Mouse (Mus musculus): ENCODE measurements around the gene Shb.
A peak's percentile ranks its signal among the peaks of the same experiment; 100 is the strongest.

Gene Shb

DNA sequence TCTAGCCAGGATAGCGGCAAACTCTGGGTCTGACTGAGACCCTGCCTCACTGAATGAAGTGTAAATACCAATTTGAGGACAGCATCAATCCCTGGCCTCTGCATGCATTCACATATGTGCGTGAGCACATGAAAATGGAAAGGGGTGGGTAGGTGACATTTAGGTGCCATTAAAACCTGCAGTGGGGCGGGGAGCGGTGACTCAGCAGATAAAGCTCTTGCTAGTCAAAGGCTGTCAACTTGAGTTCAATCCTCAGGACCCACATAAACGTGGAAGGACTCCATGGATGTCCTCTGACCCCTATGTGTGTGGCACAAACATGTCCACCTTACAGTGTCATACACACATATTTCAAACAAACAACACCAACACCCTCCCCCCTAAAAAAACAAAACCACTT is 50.8 kb downstream of the Shb start:
- DNase-seq, result no peak

DNA sequence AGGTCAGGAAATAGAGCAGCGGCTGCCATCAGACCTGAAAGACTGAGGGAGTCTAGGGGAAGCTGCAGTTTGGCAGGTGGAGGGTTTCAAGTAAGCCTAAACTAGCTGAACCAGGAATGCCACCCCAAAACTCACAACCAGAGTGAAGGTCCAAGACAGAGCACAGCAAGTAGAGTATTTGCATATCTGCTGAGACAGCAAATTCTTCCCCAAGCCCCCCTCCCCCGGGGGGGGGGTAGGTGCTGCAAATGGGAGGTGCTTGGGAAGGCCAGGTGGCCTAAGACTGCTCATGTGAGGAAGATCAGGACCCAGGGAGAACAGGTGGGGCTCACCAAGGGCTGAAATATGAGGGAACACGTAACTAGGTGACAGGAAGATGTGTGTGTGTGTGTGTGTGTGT is 51.7 kb downstream of the Shb start:
- no peak for DNase-seq

DNA sequence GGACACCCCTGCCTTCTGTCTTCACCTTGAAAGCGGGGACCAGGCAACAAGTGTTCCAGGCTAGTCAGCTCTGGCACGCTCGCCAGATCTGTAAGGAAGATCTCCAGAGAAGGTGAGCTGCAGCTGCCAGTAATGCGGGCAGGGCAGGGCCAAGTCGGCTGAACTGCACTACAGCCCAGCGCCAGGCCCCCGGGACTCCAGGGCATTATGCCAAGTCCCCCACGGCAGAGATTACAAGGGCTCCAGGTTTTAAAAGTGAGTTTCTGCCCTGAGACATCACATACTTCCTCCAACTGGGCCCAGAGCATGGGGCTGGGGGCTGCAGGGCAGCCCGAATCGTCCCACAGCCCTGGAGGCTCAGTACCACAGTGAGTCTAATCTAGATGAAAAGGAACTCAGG is 52.8 kb downstream of the Shb start:
- no peak for DNase-seq

DNA sequence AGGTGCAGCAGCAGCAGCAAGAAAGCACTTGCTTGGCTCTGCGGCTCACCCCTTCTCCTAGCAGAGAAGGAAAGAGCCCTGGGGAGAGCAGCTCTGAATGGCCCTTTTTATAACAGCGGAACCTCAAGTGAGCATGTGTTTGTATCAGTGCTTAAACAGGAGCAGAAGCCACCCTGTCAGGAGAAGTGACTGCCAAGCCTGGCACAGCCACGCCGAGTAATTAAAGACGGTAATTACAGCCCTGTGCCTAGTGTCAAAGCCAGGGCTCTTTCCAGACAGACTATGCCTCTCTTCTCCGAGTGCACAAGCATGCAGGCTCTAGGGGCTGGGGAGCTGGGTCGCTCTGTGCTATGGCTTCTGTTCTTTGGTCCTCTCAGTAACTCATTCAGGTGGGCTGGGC is 54.1 kb downstream of the Shb start:
- peak; percentile 6 for DNase-seq

DNA sequence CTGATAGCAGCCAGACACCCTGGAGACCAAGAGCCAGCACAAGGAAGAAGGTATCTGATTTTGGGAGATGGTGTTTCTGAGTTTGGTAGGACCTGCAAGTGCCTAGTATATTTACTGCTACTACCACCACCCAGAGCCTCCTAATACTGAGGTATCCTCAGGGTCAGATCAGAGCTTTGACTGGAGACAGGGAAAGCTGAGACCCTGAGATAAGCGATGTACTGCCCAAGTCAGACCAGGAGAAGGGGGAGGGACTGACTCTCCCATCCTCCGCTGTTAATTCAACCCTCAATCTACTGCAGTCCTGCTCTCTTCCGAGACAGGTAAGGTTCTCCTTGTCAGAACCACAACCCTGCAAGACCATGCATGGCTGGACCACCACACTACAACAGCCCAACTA is 55.2 kb downstream of the Shb start:
- no peak for DNase-seq

DNA sequence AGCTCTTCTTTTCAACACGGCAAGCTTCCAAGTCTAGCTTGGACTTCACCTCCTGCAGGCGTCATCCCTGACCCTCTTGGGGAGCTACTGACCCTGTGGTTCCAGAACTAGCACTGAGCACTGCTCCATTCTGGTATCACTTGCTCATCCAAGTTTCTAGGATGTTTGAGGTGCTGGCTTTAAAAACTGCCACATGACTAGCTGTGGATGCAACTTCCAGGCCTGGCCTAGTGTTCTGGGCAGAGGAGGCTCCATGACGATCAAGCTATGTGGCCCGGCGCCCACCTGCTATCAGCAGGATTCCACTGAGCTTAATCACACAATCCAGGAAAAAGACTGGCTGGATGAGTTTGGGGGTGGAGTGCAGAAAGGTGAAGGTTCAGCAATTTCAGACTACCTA is 57.4 kb downstream of the Shb start:
- no peak for DNase-seq

DNA sequence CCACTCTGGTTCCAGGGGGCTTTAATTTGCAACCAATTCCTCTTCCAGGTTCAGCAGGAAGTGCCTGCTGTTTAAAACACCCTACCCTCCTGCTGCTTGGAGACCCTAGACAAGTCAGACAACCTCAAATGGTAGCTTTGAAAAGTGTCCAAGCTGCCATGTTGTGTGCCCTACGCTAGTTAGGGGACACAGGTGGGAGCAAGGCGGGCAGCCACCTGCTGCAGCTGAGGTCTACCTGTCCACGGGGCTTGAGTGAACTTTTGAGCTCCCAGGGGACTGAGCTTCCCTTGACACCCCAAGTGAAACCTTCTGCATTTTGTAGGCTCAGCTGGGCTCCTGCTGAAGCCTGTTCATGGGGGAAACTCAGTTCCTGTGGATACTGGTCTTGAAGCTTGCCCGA is 58.1 kb downstream of the Shb start:
- DNase-seq, result no peak

DNA sequence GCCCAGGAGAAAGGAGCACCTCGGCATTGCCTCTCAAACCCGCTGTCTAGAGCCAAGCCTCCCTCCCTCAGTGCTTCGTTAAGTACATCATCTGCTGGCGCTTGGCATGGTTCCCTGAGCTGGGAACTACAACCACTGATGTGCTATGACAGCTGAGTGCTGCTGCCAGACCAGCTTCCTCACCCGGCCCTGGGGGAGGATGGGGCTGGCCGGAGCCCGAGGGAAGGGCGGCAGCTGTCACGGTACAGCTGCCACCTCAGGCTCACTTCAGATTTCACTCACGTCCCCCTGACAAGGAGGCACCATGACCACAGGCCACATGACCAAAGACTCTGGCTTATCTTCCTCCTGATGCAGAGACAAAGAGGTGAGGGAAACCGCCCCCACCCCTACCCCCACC is 59.1 kb downstream of the Shb start:
- peak; percentile 3 for DNase-seq

DNA sequence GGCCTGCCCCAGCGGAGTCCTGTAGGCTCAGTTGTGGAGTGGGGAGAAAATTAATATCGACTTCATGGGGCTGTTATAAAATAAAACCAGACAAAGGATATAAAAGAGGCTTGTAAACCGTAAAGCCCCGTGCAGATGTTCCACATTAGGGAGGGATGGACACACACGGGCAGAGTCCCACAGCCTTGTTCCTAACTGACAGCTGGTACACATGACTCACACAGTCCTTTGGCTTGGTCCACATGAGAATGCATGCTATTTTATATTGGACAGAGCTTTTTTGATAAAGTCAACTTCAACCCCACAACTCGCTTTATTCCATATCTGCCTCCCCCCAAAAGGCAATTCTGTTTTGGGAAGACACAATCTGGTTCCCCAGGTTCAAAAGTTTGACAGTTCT is 59.6 kb downstream of the Shb start:
- DNase-seq, result no peak

DNA sequence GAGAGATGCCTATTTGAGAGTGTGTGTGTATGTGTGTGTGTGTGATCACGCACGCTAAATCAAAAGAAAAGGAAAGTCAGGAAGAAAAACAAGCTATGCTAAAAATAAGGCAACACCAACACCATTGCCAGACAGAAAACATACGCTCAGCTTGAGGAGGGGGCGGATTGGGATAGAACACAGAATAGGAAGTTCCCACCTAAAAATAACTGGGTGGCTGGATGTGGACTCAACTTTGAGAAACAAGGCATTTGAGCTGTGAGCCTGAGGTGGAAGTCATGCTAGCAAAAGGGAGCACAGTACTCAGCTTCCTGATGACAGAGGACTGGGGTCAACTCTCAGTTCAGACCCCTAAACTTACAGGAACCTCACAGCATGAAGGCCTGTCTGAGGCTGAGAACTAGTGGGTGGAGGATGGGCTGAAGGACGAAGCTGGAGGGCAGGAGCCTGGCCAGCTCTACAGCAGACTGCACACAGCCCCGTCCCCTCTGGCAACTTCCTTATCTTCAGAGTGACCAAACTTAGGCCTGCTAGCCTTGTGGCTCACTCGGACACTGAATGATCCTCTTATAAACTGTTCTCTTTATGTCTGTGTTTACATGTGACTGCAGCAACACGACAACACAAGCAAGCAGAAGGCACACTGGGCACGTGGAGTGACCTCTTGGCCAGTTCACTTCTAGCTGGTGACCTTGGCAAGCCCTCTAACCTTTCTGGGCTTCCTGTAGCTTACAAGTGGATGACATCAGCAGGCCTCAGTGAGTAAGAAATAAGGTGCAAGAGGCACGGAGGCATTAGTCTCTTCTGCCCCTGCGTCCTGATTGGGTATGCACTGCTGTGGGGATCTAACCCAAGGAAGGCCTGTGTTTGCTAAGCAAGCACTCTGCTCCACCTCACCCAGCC is 60.4 kb downstream of the Shb start:
- no peak for DNase-seq

DNA sequence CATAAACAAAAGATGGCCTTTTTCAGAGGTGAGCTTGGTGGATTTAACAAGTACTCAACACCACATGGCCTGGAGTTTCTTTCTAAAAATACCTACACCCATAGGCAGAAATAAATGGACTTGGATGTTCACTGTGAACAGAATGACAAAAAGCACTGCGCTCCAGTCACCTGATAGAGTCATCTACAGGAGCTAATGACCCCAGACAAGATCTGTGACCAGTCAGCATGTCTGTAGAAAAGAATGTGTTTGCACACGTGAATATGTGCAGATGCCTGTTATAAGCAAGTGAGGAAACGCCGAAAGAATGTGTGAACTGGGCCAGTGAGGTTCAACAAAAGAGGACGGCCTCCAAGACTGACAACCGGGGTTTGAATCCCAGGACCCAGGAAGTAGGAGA is 63.2 kb downstream of the Shb start:
- DNase-seq, result no peak

DNA sequence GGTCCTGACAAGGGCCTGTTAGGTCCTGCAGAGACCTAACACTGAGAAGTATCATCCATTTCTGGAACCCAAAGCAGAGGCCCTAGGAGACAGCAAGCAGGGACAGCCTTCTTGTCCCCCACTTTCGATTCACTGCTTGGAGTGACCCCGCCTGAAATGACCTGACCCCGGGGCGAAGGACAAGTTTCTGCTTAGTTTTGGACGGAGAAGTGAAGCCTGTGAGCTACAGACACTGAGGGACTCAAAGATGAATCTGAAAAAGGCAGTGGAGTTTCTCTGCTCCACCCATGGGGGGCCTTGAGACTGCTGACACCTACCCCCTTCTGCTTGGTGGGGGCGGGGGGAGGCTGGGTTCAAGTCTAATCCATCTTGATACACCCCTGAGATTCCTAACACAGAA is 63.8 kb downstream of the Shb start:
- DNase-seq, result no peak

DNA sequence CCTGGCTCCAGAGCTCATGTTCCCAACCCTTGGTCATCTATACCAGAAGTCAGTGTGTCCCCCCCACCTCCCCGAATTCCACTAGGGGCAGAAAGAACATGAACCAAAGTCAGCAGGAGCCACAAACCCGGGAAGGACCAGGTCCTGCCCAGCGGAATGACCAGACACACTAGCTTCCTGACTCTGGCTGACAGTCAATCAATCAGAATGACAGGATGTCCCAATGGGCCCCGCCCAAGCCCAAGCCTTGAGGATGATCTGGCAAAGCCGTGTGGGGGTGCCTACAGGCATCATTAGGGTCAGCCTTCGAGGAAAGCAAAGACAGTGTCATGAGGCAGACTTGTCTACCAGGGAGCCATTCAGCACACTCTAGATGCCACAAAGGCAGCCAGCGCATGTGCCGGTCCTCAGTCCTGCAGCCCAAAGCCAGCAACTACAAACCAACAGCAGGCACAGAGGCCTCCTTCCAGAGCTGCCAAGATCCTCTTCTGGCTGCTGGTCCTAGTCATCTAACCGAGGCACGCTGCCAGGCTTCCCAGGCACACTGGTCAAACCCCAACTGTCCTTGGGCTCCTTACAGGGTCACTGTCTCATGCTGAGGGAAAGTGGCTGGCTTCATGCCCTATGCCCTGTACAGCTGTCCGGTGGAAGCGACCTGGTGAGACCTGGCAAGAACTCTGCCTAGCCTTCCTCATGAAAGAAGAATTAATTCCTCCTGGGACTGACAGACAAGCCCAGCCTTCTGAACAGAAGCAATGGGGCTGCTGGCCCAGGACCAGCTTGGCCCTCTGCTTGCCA is 65.0 kb downstream of the Shb start:
- peak; percentile 58 for DNase-seq

DNA sequence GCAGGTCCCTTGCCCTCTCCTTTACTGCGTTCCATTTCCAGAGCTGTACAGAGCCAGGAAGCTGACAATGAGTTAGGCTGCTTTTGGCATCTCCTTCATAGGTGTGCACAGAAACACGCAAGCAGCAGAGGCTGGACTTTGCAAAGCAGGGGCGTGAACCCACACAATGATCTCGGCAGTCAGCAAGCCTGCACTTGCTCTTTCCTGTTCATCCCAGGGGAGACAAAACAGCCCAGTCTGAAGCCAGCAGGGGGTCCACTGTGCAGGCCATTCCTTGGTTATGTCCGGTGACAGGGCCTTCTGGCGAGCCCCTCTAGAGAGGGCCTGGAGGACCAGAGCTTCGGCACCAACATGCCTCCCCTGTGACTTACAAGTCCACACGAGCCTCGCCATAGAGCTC is 67.3 kb downstream of the Shb start:
- no peak for DNase-seq

DNA sequence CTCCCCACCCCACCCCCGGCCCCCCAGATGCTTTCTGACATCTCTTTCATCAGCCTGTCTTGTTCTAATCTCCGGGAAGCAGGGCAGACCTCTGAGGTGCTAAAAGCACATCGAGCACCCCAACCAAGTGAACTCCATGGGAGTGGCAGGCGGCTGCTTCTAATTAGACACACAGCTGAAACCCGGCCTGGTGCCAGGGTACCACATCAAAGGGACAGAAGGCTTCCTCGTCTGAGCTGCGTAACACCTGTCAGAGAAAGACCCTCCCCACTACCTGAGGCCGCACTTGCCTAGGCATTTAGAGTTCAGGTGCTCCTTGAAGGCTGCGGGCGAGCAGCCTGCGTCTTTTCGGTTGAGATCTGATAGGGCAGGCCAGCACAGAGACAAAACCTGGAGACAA is 67.7 kb downstream of the Shb start:
- DNase-seq, result no peak

DNA sequence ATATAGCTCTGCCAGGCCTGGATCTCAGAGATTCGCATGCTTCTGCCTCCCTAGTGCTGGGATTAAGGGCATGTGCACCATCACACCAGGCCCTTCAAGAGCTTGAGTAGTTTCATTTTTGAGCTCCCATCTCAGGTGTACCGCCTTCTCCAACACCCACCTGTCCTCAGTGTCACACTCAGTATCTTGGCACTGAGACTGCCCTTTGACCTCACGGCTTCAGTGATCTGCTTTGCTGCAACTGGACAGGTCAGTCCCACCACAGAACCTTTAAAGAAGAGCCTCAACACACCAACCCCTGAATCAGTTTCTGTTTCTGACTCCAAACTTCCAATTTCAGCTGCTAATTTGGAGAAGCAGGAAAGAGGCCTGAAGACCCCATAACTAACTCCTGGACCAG is 68.1 kb downstream of the Shb start:
- DNase-seq, result no peak

DNA sequence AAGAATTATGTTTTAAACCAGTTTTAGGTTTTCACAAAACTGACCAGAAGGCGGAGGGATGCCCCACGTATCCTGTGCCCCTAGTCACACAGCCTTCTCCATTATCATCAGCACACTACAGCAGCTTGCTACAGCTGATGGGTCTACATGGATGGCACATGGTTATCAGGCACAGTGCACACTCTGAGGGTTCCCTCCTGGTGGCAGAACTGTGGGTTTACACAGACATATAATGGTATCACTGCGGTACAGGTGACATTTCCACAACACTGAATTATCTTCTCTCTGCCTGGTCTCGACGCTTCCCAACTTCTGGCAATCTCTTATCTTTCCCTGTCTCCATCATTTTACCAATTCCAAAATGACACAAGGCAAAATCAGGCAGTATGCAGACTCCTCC is 69.6 kb downstream of the Shb start:
- DNase-seq, result no peak

DNA sequence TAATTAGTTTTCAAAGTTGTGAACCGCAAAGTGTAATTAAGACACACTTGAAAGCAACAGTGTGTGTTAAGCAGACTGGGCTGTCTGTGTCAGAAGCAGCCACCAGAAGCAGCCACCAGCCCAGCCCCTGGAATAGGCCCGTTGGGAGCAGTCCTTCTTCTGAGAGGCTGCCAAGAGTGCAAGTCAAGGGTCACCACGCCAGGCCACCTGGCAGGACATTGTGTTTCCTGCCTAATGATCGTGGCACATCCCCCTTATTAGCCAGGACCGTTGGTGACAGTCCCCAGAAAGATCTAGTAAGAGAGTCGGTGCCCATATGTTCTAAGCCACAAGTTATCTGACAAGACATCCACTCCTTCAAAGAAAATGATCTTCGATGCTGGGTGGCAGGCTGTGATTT is 70.6 kb downstream of the Shb start:
- DNase-seq, result no peak

DNA sequence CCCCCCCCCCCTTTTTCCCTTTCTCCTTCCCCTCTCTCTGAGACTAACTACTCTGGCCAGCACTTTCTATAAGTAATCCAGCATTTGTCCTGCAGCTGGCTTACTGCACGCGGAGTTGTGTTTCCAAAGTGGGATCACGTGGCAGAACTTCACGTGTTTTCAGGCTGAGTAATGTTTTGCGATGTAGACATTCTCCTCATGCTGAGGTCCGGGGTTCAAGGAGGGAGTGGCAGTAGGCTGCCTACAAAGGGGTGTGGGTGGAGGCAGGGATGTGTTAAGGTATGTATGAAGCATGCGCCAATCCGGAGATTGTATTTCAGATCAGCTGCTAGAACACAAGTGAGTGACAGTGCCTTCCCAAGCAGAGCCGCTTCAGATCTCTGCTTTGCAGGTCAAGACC is 72.9 kb downstream of the Shb start:
- no peak for DNase-seq

DNA sequence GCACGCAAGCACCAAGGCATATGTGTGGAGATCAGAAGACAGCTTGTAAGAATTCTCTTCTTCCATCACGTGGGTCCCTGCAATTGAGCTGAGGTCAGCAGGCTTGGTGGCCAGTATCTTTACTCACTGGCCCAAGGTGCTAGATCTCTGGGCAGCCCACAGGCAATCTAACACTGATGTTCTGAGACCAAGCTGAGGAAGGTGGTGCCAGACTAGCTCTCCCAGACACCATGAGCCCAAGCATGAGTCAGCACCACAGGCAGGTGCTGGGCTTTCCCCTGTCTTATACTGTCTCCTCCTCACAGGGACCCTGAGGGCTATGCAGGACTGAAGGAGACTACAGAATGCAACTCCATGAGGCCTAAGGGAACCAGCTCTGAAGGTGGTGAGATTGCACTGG is 74.7 kb downstream of the Shb start:
- no peak for DNase-seq

DNA sequence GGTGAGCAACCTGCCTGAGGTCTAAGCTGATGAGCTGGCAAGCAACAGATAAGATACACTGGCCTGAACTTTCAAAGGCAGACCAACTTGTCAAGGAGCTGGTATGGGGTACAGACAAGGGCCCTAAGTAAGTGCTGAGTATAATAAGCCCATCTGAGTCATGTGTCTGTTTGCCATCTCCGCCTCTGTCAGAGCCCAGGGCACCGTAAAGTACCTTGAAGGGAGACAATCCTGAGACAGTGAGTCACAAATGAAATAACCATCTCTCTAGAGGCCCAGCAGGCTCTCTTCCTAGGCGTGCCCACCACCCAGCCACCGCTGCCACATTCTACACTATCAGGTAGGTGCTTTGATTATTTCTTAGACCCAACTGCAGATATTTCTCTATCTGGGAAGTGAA is 77.3 kb downstream of the Shb start:
- DNase-seq, result no peak

DNA sequence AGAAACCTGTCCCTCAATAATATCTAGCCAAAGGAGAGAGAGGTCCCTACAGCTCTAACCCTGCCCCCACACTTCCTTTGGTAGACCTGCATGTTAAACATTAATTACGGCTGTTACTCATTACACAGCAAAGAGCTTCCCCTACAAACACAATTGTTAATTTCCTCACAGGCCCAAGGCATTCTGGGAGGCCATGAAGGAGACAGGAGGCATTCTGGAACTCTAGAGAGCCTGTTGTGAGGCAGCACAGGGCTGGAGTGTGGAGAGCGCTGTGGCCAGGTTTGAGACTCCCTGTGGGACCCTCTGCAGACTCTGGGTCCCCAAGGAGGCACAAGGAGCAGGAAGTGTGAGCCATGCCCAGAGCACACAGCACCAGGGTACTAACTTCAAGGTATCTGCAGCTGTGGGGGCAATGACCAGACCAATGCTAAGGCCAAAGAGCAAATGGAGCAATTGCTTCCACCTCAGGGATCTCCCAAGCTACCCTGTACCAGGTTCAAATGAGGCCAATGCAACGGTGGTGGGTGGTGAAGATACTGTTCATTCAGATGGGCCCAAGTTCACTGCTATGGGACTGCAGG is 78.9 kb downstream of the Shb start:
- no peak for DNase-seq

DNA sequence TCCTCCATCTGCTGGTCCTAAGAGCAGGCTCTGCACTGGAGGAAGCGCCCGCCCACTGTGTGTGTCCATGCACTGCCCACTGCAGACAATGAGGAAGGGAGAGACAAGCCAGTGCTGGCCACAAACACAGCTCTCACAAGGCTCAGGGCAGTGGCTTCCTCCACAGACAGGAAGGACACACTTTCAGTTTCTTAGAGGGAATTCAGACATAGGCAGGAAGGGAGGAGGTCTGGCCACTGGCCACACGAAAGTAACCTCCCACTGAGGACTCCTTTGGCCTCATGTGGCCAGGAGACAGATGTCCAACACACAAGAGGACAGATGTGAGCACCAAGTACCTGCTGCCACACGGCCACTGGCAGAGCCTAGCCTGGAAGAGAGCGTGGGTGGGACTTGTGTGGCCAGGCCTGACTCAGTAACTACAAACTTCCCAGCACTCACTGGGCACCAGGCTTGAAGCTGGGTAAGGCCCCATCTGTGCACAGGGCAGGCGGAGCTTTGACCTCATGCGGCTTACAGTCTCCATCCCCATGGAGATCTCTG is 79.6 kb downstream of the Shb start:
- DNase-seq, result no peak

DNA sequence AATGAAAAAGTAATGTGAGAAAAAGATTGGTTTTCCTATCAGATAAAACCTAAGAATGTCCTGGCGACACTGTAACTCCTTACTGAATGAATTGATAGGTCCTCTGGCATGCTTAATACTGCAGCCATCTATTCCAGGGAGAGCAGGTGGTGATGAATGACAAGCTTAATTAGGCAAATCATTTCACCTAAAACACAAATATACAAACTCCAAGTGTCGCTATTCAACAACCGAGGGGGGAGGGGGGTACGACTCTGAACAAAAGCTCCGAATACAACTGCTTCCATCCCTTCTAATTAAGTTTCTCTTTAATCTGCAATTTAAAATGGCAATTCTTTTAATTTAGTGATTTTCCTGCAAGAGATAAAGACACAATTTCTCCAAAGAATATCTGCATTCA is 83.3 kb downstream of the Shb start:
- DNase-seq, result no peak

Data from cerebellum, adult 8-10 months (tissue).